Mouse (Mus musculus): ENCODE data around the gene Hnrnph1. TPM values are rescaled to one million over a fixed set of nuclear protein-coding genes. Genes with fewer than 3 reads are reported as not detected.
A peak's percentile ranks its signal among the peaks of the same experiment; 100 is the strongest.

Gene Hnrnph1
- polyA plus RNA-seq, 1 experiment from 2014 or later, result 525 TPM

GRCm38 (mm10) chr11:50393306-50393705 lies 16.5 kb downstream of the Hnrnph1 start:
- Histone ChIP-seq H3K36me3 (replicated peaks) (peaks cover 37% of the 10 kb centered on the region), H3K27ac (no peak overlapping the region), H3K4me1 (no peaks in the 10 kb centered on the region), H3K27me3 (replicated peaks) (no peaks in the 10 kb centered on the region), H3K9me3 (no peaks in the 10 kb centered on the region), H3K4me3 (no peak overlapping the region), H3K4me2 (no peak overlapping the region), H3K9ac (no peak overlapping the region)
- ATAC-seq (replicated peaks), result no peak
- WGBS, result 85% methylated on average over 6 of the region's 6 CpGs

DNA sequence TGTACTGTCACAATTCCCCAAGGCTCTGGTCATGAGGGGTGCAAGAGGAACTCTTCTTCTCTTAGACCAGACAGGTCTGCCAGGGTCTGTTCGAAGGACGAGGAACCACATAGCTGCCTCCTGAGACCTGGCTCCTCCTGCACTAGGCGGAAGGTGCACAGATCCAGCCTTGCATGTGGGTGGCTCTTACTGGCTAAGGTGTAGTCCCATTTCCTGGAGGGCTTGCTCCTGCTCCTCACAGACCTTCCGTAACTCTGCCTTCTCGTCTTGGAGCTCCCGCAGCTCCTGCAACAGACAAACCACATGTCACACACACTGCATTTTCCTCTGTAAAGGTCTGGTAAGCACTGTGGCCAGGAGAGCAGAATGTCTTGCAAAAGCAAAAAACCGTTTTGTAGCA lies 17.9 kb downstream of the Hnrnph1 start:
- H3K27ac ChIP-seq, result no peak overlapping the region
- no peak overlapping the region for H3K4me3 ChIP-seq
- H3K4me2 ChIP-seq, result no peak overlapping the region
- H3K27me3 ChIP-seq (replicated peaks), result no peaks in the 10 kb centered on the region
- no peak for ATAC-seq (replicated peaks)
- no peak overlapping the region for H3K9ac ChIP-seq
- H3K9me3 ChIP-seq, result no peaks in the 10 kb centered on the region
- peaks cover 43% of the 10 kb centered on the region for H3K36me3 ChIP-seq (replicated peaks)
- WGBS, result 91% methylated on average over 7 of the region's 7 CpGs
- H3K4me1 ChIP-seq, result no peaks in the 10 kb centered on the region

GRCm38 (mm10) chr11:50396766-50397307 lies 20.0 kb downstream of the Hnrnph1 start:
- Histone ChIP-seq H3K36me3 (replicated peaks) (peaks cover 53% of the 10 kb centered on the region), H3K27me3 (replicated peaks) (no peaks in the 10 kb centered on the region), H3K9me3 (no peaks in the 10 kb centered on the region), H3K27ac (no peak overlapping the region), H3K4me3 (no peak overlapping the region), H3K4me1 (no peaks in the 10 kb centered on the region), H3K9ac (no peak overlapping the region), H3K4me2 (no peak overlapping the region)
- 82% methylated on average over 11 of the region's 11 CpGs for WGBS
- no peak for ATAC-seq (replicated peaks)

DNA sequence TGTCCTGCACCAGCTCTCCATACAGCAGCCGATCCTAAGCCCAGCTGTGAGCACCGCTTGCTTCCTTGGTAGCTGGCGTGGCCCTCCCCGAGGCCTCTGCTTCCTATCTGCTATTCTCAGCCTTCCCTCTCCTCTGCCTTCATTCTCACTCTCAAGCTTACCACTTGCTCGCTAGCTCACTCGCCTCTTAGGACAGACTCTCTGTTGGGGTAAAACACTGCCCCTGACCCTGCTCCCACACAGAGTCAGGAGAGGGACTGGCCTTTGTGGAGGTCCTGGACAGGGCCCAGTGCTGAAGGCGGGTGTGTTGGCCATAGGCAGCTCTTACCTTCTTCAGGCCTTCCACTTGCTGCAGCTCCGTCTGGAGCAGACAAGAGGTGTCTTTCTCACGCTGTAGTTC lies 20.5 kb downstream of the Hnrnph1 start:
- H3K4me3 ChIP-seq, result no peak overlapping the region
- H3K27ac ChIP-seq, result no peak overlapping the region
- no peak overlapping the region for H3K4me2 ChIP-seq
- ATAC-seq (replicated peaks), result no peak
- H3K9me3 ChIP-seq, result no peaks in the 10 kb centered on the region
- H3K9ac ChIP-seq, result no peak overlapping the region
- H3K36me3 ChIP-seq (replicated peaks), result peaks cover 55% of the 10 kb centered on the region
- no peaks in the 10 kb centered on the region for H3K4me1 ChIP-seq
- H3K27me3 ChIP-seq (replicated peaks), result no peaks in the 10 kb centered on the region
- 84% methylated on average over 9 of the region's 9 CpGs for WGBS

GRCm38 (mm10) chr11:50398803-50399202 lies 22.0 kb downstream of the Hnrnph1 start:
- ATAC-seq (replicated peaks), result no peak
- Histone ChIP-seq H3K36me3 (replicated peaks) (peaks cover 53% of the 10 kb centered on the region), H3K27ac (no peak overlapping the region), H3K9me3 (no peaks in the 10 kb centered on the region), H3K9ac (no peak overlapping the region), H3K4me3 (no peak overlapping the region), H3K4me1 (no peaks in the 10 kb centered on the region), H3K4me2 (no peak overlapping the region), H3K27me3 (replicated peaks) (no peaks in the 10 kb centered on the region)
- WGBS, result 92% methylated on average over 13 of the region's 13 CpGs

GRCm38 (mm10) chr11:50402481-50402880 lies 25.7 kb downstream of the Hnrnph1 start:
- Histone ChIP-seq H3K9me3 (no peaks in the 10 kb centered on the region), H3K4me3 (no peak overlapping the region), H3K4me2 (no peak overlapping the region), H3K27me3 (replicated peaks) (no peaks in the 10 kb centered on the region), H3K4me1 (no peaks in the 10 kb centered on the region), H3K9ac (no peak overlapping the region), H3K27ac (no peak overlapping the region), H3K36me3 (replicated peaks) (peaks cover 31% of the 10 kb centered on the region)
- ATAC-seq (replicated peaks), result no peak
- 93% methylated on average over 3 of the region's 3 CpGs for WGBS

- Histone ChIP-seq H3K27ac (no peak overlapping the region), H3K9me3 (no peaks in the 10 kb centered on the region), H3K4me1 (no peaks in the 10 kb centered on the region), H3K4me3 (no peak overlapping the region), H3K36me3 (replicated peaks) (peaks cover 31% of the 10 kb centered on the region), H3K9ac (no peak overlapping the region), H3K27me3 (replicated peaks) (no peaks in the 10 kb centered on the region), H3K4me2 (no peak overlapping the region)
- no peak for ATAC-seq (replicated peaks)
- 78% methylated on average over 10 of the region's 10 CpGs for WGBS
Observed at GRCm38 (mm10) chr11:50403367-50404014, 26.7 kb downstream of the Hnrnph1 start.

GRCm38 (mm10) chr11:50407235-50407634 lies 30.4 kb downstream of the Hnrnph1 start:
- H3K27ac ChIP-seq, result no peak overlapping the region
- H3K4me1 ChIP-seq, result no peaks in the 10 kb centered on the region
- H3K9ac ChIP-seq, result no peak overlapping the region
- no peaks in the 10 kb centered on the region for H3K27me3 ChIP-seq (replicated peaks)
- no peak overlapping the region for H3K4me3 ChIP-seq
- peaks cover 13% of the 10 kb centered on the region for H3K36me3 ChIP-seq (replicated peaks)
- H3K9me3 ChIP-seq, result no peaks in the 10 kb centered on the region
- H3K4me2 ChIP-seq, result no peak overlapping the region
- no peak for ATAC-seq (replicated peaks)
- 76% methylated on average over 6 of the region's 6 CpGs for WGBS

GRCm38 (mm10) chr11:50415563-50416241 lies 38.9 kb downstream of the Hnrnph1 start:
- Histone ChIP-seq H3K27me3 (replicated peaks) (no peaks in the 10 kb centered on the region), H3K4me3 (no peak overlapping the region), H3K9ac (no peak overlapping the region), H3K4me2 (no peak overlapping the region), H3K9me3 (no peaks in the 10 kb centered on the region), H3K36me3 (replicated peaks) (peaks cover 31% of the 10 kb centered on the region), H3K27ac (no peak overlapping the region), H3K4me1 (no peaks in the 10 kb centered on the region)
- no peak for ATAC-seq (replicated peaks)
- 94% methylated on average over 6 of the region's 6 CpGs for WGBS

- Histone ChIP-seq H3K4me3 (no peak overlapping the region), H3K9ac (no peak overlapping the region), H3K4me2 (no peak overlapping the region), H3K27me3 (replicated peaks) (no peaks in the 10 kb centered on the region), H3K27ac (no peak overlapping the region), H3K9me3 (no peaks in the 10 kb centered on the region), H3K36me3 (replicated peaks) (peaks cover 25% of the 10 kb centered on the region), H3K4me1 (peaks cover 12% of the 10 kb centered on the region)
- no peak for ATAC-seq (replicated peaks)
- WGBS, result 77% methylated on average over 2 of the region's 2 CpGs
Observed at GRCm38 (mm10) chr11:50417856-50418255, 41.1 kb downstream of the Hnrnph1 start.

GRCm38 (mm10) chr11:50421461-50421860 lies 44.7 kb downstream of the Hnrnph1 start:
- peak overlapping the region; percentile 41 for H3K4me3 ChIP-seq
- H3K4me2 ChIP-seq, result peak overlapping the region; percentile 69
- peaks cover 12% of the 10 kb centered on the region for H3K4me1 ChIP-seq
- H3K27me3 ChIP-seq (replicated peaks), result no peaks in the 10 kb centered on the region
- peaks cover 14% of the 10 kb centered on the region; the same call in 1 of the 2 replicates for H3K36me3 ChIP-seq (replicated peaks)
- 40% methylated on average over 5 of the region's 5 CpGs for WGBS
- peak; percentile 57 for ATAC-seq (replicated peaks)
- peak overlapping the region; percentile 45 for H3K9ac ChIP-seq
- H3K27ac ChIP-seq, result peak overlapping the region; percentile 55; the same call in 1 of the 2 replicates
- H3K9me3 ChIP-seq, result no peaks in the 10 kb centered on the region

DNA sequence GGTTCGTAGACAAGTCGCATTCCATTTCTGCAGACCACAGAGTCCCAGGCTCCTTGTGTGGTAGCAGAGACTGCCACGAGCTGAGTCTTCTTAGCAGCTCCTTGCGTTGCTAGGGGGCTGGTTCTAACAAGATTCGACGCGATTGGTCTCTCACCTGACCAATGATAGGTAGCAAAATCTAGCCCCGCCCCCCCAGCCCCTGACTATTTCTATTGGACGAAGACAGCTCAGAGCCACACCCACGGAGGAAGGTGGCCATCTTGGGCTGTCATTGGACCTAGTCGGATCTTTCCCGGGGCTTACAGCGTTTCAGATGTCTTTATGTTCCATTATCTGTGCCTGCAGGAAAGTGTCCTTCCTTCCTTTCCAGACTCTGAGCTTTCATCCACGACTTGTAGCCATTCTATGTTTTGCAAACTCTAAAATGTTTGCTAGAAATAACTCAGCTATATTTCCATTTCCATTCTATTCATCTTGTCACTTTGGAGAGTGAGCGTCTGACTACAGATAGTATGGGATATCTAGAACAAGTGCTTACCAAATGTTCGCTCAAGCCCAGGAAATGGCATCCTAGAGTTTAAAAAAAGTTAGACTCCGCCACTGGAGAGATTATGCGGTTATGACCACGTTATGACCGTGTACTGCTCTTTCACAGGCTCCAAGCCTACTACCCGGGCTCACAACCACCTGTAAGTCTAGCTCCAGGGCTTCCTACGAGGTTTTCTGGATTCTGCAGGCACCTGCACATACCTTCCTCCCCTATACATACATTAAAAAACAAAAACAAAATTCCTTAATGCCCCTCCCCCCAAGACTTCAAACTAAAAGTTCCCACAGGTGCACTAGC lies 45.4 kb downstream of the Hnrnph1 start:
- H3K9me3 ChIP-seq, result no peaks in the 10 kb centered on the region
- H3K36me3 ChIP-seq (replicated peaks), result peaks cover 14% of the 10 kb centered on the region; the same call in 1 of the 2 replicates
- H3K4me3 ChIP-seq, result peak overlapping the region; percentile 41
- peak; percentile 96 for ATAC-seq (replicated peaks)
- H3K4me1 ChIP-seq, result peaks cover 12% of the 10 kb centered on the region
- peak overlapping the region; percentile 45 for H3K9ac ChIP-seq
- 22% methylated on average over 22 of the region's 22 CpGs for WGBS
- H3K4me2 ChIP-seq, result peak overlapping the region; percentile 69
- H3K27me3 ChIP-seq (replicated peaks), result no peaks in the 10 kb centered on the region
- peak overlapping the region; percentile 87 for H3K27ac ChIP-seq
